Mouse (Mus musculus): ENCODE data around the gene Fbxl3.

Fbxl3 gene

GRCm38 (mm10) chr14:103099238-103099933 is at the start of gene Fbxl3:
TSS of gene Fbxl3 (minus strand) at chr14:103099566.
- peak; percentile 92 for DNase-seq

GRCm38 (mm10) chr14:103131991-103132390 is 32.6 kb upstream of the Fbxl3 start:
- DNase-seq, result peak; percentile 16 to 24

- no peak for DNase-seq
Observed at GRCm38 (mm10) chr14:103125756-103126155, 26.4 kb upstream of the Fbxl3 start.

DNA sequence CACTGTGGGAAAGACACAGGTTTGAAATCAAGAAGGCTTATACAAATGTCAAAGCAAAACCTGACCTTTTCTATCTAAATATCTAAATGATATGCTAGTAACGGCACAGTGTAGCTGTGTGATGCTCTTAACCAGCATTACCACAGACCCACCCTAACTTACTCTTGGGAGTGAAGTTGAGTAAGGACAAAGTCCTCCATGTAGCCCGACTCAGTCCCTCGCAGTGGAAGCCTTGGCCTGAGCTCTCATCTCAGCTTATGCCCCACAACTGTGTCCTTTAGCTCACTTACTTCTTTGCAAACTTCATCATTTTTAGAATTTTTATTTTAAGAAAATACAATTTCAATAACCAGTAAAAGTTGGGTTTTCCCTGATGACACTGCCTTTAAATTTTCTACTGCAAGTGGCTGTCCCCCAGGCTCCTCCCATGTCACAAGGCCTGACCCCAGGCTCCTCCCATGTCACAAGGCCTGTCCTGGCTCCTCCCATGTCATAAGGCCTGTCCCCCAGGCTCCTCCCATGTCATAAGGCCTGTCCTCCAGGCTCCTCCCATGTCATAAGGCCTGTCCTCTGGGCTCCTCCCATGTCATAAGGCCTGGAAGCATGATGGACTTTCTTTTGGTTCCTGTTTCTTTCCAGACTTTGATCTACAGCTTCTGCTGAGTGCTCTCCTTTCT is 15.8 kb upstream of the Fbxl3 start:
- DNase-seq, result no peak

- no peak for DNase-seq
Observed at GRCm38 (mm10) chr14:103112606-103113363, 13.4 kb upstream of the Fbxl3 start.

- no peak for DNase-seq
Observed at GRCm38 (mm10) chr14:103109971-103110370, 10.6 kb upstream of the Fbxl3 start.

DNA sequence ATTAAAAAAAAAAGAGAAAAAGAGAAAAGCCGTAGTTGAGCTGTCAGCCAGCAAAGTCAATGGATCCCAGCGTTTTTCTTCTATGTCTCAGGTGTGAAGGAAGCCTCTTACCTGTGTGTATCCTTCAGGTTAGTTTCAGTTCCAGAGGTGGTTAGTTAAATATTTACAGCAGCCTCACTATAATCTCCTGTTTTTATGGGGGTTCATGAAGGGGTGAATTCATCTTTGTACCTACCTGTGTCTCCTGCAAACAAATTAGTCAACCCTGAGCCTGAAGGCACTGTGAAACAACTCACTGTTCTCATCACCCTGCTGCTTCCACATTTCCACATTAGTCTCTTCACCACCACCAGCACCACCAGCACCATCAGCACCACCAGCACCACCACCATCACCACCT is 6.9 kb upstream of the Fbxl3 start:
- DNase-seq, result no peak

DNA sequence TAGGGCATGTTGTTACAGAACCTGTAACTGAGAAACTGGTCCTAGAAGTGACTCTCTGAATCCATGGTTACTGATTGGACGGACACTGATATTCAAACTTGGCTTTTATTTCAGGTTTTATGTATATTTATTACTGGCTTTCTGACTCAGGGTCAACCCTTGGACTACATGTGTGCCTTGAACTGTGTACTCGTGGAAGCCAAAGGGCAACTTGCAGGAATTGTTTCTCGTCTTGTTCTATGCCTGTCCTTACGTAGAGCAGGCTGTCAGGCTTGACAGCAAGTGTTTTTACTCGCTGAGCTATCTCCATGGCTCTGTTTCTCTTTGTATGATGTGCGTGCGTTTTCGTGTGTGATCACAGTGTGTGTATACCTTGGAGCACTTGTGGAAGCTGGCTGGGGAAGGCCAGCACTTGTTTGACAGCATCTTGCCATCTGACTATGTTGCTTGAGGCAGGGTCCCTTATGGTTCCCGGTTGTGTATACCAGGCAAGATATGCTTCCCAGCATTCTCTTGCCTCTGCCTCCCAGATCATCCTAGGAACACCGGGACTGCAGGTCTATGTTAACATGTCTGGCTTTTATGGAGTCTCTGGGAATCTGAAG is 3.5 kb upstream of the Fbxl3 start:
- no peak for DNase-seq

- DNase-seq, result no peak
Observed at GRCm38 (mm10) chr14:103102246-103102645, 2.9 kb upstream of the Fbxl3 start.

- no peak for DNase-seq
Observed at GRCm38 (mm10) chr14:103101171-103101570, 1.8 kb upstream of the Fbxl3 start.

DNA sequence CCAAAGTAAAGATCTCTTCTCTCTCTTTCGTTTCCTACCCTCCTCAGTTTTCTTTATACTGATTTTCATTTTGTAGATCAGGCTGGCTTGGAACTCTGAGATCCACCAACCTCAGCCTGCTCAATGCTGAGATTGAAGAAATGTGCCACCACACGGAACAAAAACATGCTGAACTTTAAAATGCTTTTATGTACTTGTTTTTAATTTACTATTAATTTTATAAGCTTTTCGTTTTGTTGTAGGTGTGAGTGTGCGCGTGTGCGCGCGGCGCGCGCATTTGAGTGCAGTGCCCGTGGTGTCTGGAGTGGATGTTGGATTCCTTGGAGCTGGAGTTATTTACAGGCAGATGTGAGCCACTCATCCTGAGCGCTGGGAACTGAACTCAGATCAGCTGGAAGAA is 930 bp upstream of the Fbxl3 start:
- DNase-seq, result no peak

DNA sequence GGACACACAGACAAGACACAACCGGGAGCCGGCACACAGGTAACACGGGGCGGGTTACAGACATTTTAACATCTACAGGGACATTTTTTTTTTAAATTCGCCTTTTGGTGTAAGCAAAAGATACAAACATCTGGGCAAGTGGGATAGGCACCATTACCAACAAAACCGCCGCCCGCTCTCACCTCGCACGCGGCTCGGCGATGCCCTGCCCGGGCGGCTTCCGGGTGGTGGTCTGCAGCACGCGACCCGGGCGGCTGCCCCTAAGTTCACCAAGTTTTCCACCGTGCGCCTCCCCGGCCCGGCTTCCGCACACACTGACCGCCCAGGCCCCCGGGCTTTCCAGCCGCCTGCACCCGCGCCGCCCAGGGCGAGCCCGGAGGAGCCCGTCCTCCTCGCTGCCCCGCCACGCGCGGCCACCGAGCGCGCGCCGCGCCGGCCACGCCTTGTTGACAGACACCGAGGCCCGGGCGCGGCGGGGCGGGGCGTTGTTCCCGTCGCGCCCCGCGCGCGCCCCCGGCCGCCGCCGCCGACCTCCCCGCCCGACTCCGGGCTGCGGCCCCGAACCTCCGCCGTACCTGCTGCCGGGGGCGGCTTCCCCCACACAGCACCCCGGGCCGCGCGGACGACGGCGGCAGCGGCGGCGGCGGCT is 655 bp downstream of the Fbxl3 start:
- peak; percentile 88 to 94 for DNase-seq

- DNase-seq, result no peak
Observed at GRCm38 (mm10) chr14:103098213-103098586, 1.2 kb downstream of the Fbxl3 start.

DNA sequence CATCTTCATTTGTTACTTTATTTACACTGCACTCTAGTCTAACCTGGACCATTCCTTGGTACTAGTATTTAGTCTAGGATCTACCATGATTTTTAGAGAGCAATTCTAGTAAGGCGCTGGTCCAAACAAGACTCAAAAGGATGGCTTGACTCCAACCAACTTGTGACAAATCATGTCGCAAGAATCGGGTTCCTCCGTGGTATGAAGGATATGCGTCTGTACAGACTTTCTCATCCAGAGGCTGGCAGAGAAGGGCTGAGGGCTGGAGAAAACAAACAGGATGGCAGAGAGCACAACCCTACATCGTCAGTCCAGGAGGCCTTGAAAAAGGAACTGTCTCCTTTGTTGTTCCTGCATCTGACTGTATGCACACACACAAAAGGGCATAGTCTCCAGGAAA is 2.7 kb downstream of the Fbxl3 start:
- no peak for DNase-seq

- DNase-seq, result no peak
Observed at GRCm38 (mm10) chr14:103095826-103096225, 3.5 kb downstream of the Fbxl3 start.

DNA sequence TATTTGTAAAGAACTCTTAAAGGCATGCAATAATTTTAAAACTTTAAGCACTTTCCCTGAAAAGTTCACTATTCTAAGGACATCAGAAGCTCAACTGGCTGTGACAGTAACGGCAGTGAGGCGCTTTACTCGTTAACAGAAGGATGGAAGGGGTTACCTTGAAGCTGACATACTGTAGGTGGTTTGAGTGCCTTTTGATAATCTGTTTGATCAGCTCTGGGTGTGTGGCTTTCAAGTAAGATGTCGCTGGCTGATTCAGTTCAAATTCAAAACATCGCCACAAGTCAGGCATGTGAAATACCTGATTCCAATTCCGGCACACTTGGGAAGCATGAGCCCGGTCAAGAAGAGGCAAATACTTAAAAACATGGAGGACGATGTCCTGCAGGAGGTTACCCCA is 4.3 kb downstream of the Fbxl3 start:
- DNase-seq, result no peak

- no peak for DNase-seq
Observed at GRCm38 (mm10) chr14:103093670-103094069, 5.7 kb downstream of the Fbxl3 start.

DNA sequence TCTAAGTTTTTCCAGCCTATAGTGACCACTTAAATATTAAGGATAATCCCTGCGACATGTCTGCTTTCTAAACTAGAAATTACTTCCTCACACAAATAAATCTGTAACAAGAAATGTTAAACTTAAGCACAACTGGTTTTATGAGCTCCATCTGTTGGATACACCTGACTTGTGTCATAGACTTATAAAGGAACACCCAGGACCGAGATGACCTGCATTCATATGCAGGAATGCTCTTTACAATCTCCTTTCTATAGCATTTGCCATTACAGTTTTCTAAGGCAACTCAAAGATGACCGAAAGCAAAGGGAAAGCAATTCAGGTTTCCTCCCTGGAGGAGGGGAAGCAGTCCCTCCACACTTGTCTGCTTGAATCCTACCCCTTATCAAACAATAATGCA is 6.1 kb downstream of the Fbxl3 start:
- DNase-seq, result no peak

DNA sequence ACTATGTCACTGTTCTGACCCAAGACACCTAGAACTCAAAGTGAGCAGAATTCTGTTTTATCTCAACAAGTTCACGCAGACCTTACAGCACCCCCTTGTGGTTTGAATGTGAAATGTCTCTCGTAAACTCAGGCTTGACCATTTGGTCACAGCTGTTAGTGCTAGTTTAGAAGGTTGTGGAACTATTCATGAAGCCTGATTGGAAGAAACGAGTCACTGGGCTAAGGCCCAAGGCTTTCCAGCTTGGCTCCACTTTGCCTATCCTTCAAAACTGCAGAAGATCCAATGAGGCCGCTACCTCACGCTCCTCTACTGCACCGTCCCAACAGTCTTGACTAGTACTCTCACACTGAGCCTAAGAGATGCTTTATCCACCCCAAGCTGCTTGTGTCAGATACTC is 10.7 kb downstream of the Fbxl3 start:
- DNase-seq, result peak; percentile 64

DNA sequence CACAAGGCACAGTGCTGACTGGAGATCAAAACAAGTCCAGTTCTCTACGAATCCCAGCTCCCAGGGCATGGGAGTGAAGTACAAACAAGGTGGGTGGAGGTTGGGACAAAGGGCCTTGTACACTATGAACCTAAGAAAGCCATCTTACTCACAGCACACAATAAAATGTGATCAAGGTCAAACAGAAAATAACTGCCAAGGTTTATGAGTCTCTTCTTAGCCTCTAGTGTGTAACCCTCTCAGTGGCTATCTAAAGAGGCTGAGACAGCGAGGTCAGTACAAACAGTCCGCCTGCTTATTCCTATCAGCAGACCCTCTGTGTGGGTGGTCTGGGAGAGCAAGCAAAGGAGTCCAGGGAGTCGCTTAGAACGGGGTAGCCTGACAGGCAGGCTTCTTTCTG is 11.5 kb downstream of the Fbxl3 start:
- DNase-seq, result no peak

- no peak for DNase-seq
Observed at GRCm38 (mm10) chr14:103086671-103087324, 12.6 kb downstream of the Fbxl3 start.

DNA sequence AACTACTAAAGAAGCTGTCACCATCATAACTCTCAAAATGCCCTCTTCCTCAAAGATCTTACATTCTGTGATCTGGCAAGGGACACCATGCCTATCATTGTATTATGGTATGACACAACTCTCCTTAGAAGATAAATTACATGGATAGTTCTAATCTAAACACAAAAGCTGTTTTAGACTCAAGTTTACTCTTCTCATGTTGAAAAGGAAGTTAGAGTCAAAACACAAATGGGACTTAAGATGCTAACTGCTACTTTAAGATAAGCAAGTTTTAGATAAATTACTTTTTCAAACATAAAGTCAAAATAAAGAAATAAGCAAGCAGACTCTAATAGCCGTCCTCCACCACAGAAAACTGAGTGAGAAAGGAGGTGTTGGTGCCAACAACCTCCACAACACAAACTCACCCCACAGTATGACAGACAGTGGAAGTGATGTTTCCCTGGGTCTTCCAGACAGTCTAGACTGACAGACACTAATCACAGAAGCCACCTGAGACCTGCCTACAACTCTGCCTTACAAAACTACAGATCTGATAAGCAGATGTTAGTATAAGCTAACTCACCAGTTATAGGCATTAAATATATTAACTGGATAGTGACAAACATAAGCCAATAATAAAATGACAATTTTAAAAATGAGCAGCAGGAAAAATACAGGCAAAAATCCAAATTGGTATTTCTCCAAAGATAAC is 13.4 kb downstream of the Fbxl3 start:
- no peak for DNase-seq

Measured in cerebellum, adult 18-20 months (tissue).